Comparison of ENCODE assay signal across 9 mouse cellular contexts in genomic region chr2:158625697-158626096, GRCm38 (mm10). TPM values are rescaled to one million over a fixed set of nuclear protein-coding genes. Genes with fewer than 3 reads are reported as not detected.
DNase-seq lines count a peak whose midpoint lies in the region; ATAC-seq and TF ChIP-seq lines count a peak whose summit lies in the region.
"Had no signal": no experiment of that assay in that cellular context is flagged by ENCODE, and none has a peak within 500 bp of the region (broad histone marks: within the 10 kb centered on the region; RNA-seq: fewer than 3 reads in every experiment).

No protein-coding gene starts in this region.

- no peak for TF ChIP-seq CTCF in G1E (IDR thresholded peaks at IDR 0.05; ENCODE audit: low read depth, low read length)

- peaks cover 15% of the 10 kb centered on the region for H3K4me1 ChIP-seq in heart, embryonic 15.5 days (replicated peaks)
- H3K4me1 ChIP-seq in G1E (ENCODE audit: insufficient read depth, low read depth, low read length): peaks cover 33% of the 10 kb centered on the region
- H3K4me1 ChIP-seq in hindbrain, embryonic 11.5 days (replicated peaks; ENCODE audit: control insufficient read depth, insufficient read depth, low read length): peaks cover 6% of the 10 kb centered on the region
- H3K4me1 ChIP-seq in midbrain, embryonic 11.5 days (ENCODE audit: control insufficient read depth, insufficient read depth, low read length): peaks cover 11% of the 10 kb centered on the region

- 28% methylated on average over 8 of the region's 8 CpGs for WGBS in heart, embryonic 15.5 days
- 44% methylated on average over 8 of the region's 8 CpGs for WGBS in hindbrain, embryonic 11.5 days
- WGBS in midbrain, embryonic 11.5 days: 45% methylated on average over 8 of the region's 8 CpGs

- H3K9ac ChIP-seq in heart, embryonic 15.5 days: peak overlapping the region; percentile 65
- H3K9ac ChIP-seq in hindbrain, embryonic 11.5 days (ENCODE audit: low read depth, low read length): peak overlapping the region; percentile 85
- peak overlapping the region; percentile 78 for H3K9ac ChIP-seq in midbrain, embryonic 11.5 days (ENCODE audit: low read length)

- H3K27me3 ChIP-seq in heart, embryonic 15.5 days: peaks cover 16% of the 10 kb centered on the region
- H3K27me3 ChIP-seq in G1E (ENCODE audit: insufficient read depth, low read length): peaks cover 9% of the 10 kb centered on the region
- H3K27me3 ChIP-seq in hindbrain, embryonic 11.5 days (ENCODE audit: control insufficient read depth, insufficient read depth, low read length): 0 out of 2 replicates have a peak, but pooled peaks cover 2% of the 10 kb centered on the region
- no peaks in the 10 kb centered on the region for H3K27me3 ChIP-seq in midbrain, embryonic 11.5 days (ENCODE audit: control insufficient read depth, insufficient read depth, low read length)

- DNase-seq in heart, adult 18-20 months: no peak
- no peak for DNase-seq in G1E (ENCODE audit: low spot score)
- DNase-seq in hindbrain, embryonic 11.5 days (ENCODE audit: low spot score): no peak
- peak; percentile 85 for DNase-seq in midbrain, embryonic 11.5 days (ENCODE audit: low spot score, missing footprints)
- no peak for DNase-seq in natural killer cell, adult 2 months (ENCODE audit: low spot score in 2 of 2)
- DNase-seq in ovary, postnatal 10 days (ENCODE audit: low spot score): no peak
- no peak for DNase-seq in urinary bladder, postnatal 36 days (ENCODE audit: low spot score in 2 of 2)
- DNase-seq: embryo, embryonic 11 days had no signal

- no peaks in the 10 kb centered on the region for H3K9me3 ChIP-seq in heart, embryonic 15.5 days (replicated peaks)
- H3K9me3 ChIP-seq in G1E (replicated peaks): no peaks in the 10 kb centered on the region
- no peaks in the 10 kb centered on the region for H3K9me3 ChIP-seq in hindbrain, embryonic 11.5 days (ENCODE audit: control insufficient read depth, low read length)
- no peaks in the 10 kb centered on the region for H3K9me3 ChIP-seq in midbrain, embryonic 11.5 days (ENCODE audit: control insufficient read depth, low read length)

- no peak for ATAC-seq in heart, embryonic 15.5 days (replicated peaks; ENCODE audit: insufficient number of reproducible peaks, insufficient read depth, low FRiP score, low read depth)
- no peak for ATAC-seq in G1E (ENCODE audit: extremely low read depth, insufficient number of reproducible peaks, low FRiP score, poor library complexity, severe bottlenecking)
- ATAC-seq in hindbrain, embryonic 11.5 days (ENCODE audit: low FRiP score): no peak
- no peak for ATAC-seq in midbrain, embryonic 11.5 days (ENCODE audit: low FRiP score)

- H3K4me2 ChIP-seq in heart, embryonic 15.5 days: peak overlapping the region; percentile 91
- peak overlapping the region; percentile 93 for H3K4me2 ChIP-seq in hindbrain, embryonic 11.5 days (replicated peaks; ENCODE audit: low read depth, low read length)
- peak overlapping the region; percentile 84 for H3K4me2 ChIP-seq in midbrain, embryonic 11.5 days

- H3K36me3 ChIP-seq in heart, embryonic 15.5 days: peaks cover 18% of the 10 kb centered on the region
- H3K36me3 ChIP-seq in G1E (replicated peaks): peaks cover 46% of the 10 kb centered on the region
- H3K36me3 ChIP-seq in hindbrain, embryonic 11.5 days (ENCODE audit: control insufficient read depth, insufficient read depth, low read length): no peaks in the 10 kb centered on the region
- peaks cover 3% of the 10 kb centered on the region; the same call in 1 of the 2 replicates for H3K36me3 ChIP-seq in midbrain, embryonic 11.5 days (ENCODE audit: control insufficient read depth, insufficient read depth, low read length)

- H3K27ac ChIP-seq in heart, embryonic 15.5 days: no peak overlapping the region; the same call in 1 of the 2 replicates
- H3K27ac ChIP-seq in hindbrain, embryonic 11.5 days (ENCODE audit: low read depth, low read length): no peak overlapping the region
- H3K27ac ChIP-seq in midbrain, embryonic 11.5 days (ENCODE audit: low read depth, low read length): no peak overlapping the region

- H3K4me3 ChIP-seq in heart, embryonic 15.5 days: peak overlapping the region; percentile 95
- H3K4me3 ChIP-seq in G1E (ENCODE audit: low read depth, low read length): peak overlapping the region; percentile 96
- H3K4me3 ChIP-seq in hindbrain, embryonic 11.5 days (ENCODE audit: low read depth, low read length): peak overlapping the region; percentile 84
- peak overlapping the region; percentile 75 for H3K4me3 ChIP-seq in midbrain, embryonic 11.5 days (ENCODE audit: low read depth, low read length)

RNA-seq across cellular contexts. Expression of gene Actr5, which starts 1.0 kb away (rescaled TPM):
- 5.6 and 7.4 TPM in 2 replicates for polyA plus RNA-seq in heart, embryonic 15.5 days (2015; fragmentation: Nextera tagmentation; extraction: Ambion mirVana)
- total RNA-seq in heart, adult 18-20 months (2021): 1 to 10 TPM; 5.0 to 5.8 TPM
- total RNA-seq in G1E (2014; fragmentation: Nextera tagmentation) (22.5 and 24.7 TPM in 2 replicates), G1E (2017) (20.2 and 22.5 TPM in 2 replicates)
- polyA plus RNA-seq in G1E (2012): 18.2 and 19.7 TPM in 2 replicates
- polyA plus RNA-seq in hindbrain, embryonic 11.5 days (2014; fragmentation: Nextera tagmentation; extraction: Ambion mirVana): 13.7 and 16.7 TPM in 2 replicates
- polyA plus RNA-seq in midbrain, embryonic 11.5 days (2014; fragmentation: Nextera tagmentation; extraction: Ambion mirVana): 15.3 and 16.0 TPM in 2 replicates

RNA-seq across cellular contexts. Expression of gene Slc32a1, which starts 15.1 kb away (rescaled TPM):
- not detected in 2 replicates for polyA plus RNA-seq in heart, embryonic 15.5 days (2015; fragmentation: Nextera tagmentation; extraction: Ambion mirVana)
- not detected for total RNA-seq in heart, adult 18-20 months (2021)
- total RNA-seq in G1E (2014; fragmentation: Nextera tagmentation): not detected in 2 replicates
- total RNA-seq in G1E (2017): not detected in 2 replicates
- polyA plus RNA-seq in G1E (2012): 0.02 TPM in 1 of 2 replicates, not detected in the other
- 1.9 and 2.9 TPM in 2 replicates for polyA plus RNA-seq in hindbrain, embryonic 11.5 days (2014; fragmentation: Nextera tagmentation; extraction: Ambion mirVana)
- 1.9 and 2.3 TPM in 2 replicates for polyA plus RNA-seq in midbrain, embryonic 11.5 days (2014; fragmentation: Nextera tagmentation; extraction: Ambion mirVana)

RNA-seq across cellular contexts. Expression of gene Ppp1r16b, which starts 39.5 kb away (rescaled TPM):
- polyA plus RNA-seq in heart, embryonic 15.5 days (2015; fragmentation: Nextera tagmentation; extraction: Ambion mirVana): 5.2 and 6.8 TPM in 2 replicates
- total RNA-seq in heart, adult 18-20 months (2021): 10 to 100 TPM; 11.6 to 16.1 TPM
- 0.34 and 0.75 TPM in 2 replicates for total RNA-seq in G1E (2014; fragmentation: Nextera tagmentation)
- total RNA-seq in G1E (2017): 0.06 and 0.16 TPM in 2 replicates
- polyA plus RNA-seq in G1E (2012): not detected in 2 replicates
- 2.4 and 3.6 TPM in 2 replicates for polyA plus RNA-seq in hindbrain, embryonic 11.5 days (2014; fragmentation: Nextera tagmentation; extraction: Ambion mirVana)
- 3.2 and 3.3 TPM in 2 replicates for polyA plus RNA-seq in midbrain, embryonic 11.5 days (2014; fragmentation: Nextera tagmentation; extraction: Ambion mirVana)
